Comparison of ENCODE assay signal across 15 mouse cellular contexts in the genomic region with DNA sequence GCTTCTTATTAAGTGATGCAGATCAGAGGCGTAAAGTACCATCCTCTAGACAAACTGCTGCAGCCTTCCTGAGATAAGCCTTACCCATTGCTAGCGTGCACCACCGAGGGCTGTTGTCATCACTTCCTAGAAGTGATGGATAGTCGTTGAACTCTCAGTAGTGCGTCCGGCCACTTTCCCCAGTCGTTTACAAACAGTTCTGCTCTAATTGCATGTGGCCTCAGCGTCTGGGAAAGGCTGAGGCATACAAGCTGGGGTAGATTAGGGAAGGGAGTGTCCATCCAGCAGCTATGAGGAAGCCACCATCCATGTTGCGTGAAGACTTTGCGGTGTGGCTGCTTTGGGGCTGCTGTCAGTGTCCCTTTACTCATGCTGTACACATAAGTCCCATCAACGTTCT.
DNase-seq lines count a peak whose midpoint lies in the region; ATAC-seq and TF ChIP-seq lines count a peak whose summit lies in the region.
"Had no signal": no experiment of that assay in that cellular context is flagged by ENCODE, and none has a peak within 500 bp of the region (broad histone marks: within the 10 kb centered on the region; RNA-seq: fewer than 3 reads in every experiment).

No protein-coding gene starts in this region.

- H3K9me3 ChIP-seq in heart, embryonic 13.5 days: no peaks in the 10 kb centered on the region
- H3K9me3 ChIP-seq in lung, postnatal 0 days (ENCODE audit: low read length): no peaks in the 10 kb centered on the region
- no peaks in the 10 kb centered on the region for H3K9me3 ChIP-seq in intestine, embryonic 15.5 days
- no peaks in the 10 kb centered on the region for H3K9me3 ChIP-seq in stomach, embryonic 16.5 days (replicated peaks; ENCODE audit: control insufficient read depth, low read length)
- no peaks in the 10 kb centered on the region for H3K9me3 ChIP-seq in hindbrain, embryonic 10.5 days
- H3K9me3 ChIP-seq: embryonic facial prominence, embryonic 12.5 days; G1E; heart, embryonic 12.5 days; limb, embryonic 13.5 days; midbrain, embryonic 10.5 days had no signal

- no peaks in the 10 kb centered on the region for H3K36me3 ChIP-seq in heart, embryonic 13.5 days
- no peaks in the 10 kb centered on the region for H3K36me3 ChIP-seq in lung, postnatal 0 days (ENCODE audit: insufficient read depth, low read length)
- no peaks in the 10 kb centered on the region for H3K36me3 ChIP-seq in intestine, embryonic 15.5 days
- no peaks in the 10 kb centered on the region for H3K36me3 ChIP-seq in stomach, embryonic 16.5 days (ENCODE audit: control insufficient read depth, insufficient read depth, low read length)
- no peaks in the 10 kb centered on the region for H3K36me3 ChIP-seq in hindbrain, embryonic 10.5 days
- H3K36me3 ChIP-seq: embryonic facial prominence, embryonic 12.5 days; G1E; heart, embryonic 12.5 days; limb, embryonic 13.5 days; midbrain, embryonic 10.5 days had no signal

- no peak for TF ChIP-seq EP300 in lung, postnatal 0 days (IDR thresholded peaks at IDR 0.05)

- TF ChIP-seq CTCF in lung, postnatal 0 days (IDR thresholded peaks at IDR 0.05): no peak

- DNase-seq in heart, adult 11 months: no peak
- peak; percentile 17 for DNase-seq in lung, postnatal 0 days (ENCODE audit: low spot score)
- no peak for DNase-seq in lung, postnatal 10 days
- no peak for DNase-seq in hindbrain, embryonic 10.5 days (ENCODE audit: low spot score)
- DNase-seq in adipocyte (ENCODE audit: low spot score): no peak
- DNase-seq: lung, adult 2 months had no signal

- ATAC-seq in heart, embryonic 13.5 days (ENCODE audit: extremely low read depth, insufficient number of reproducible peaks, low FRiP score, low TSS enrichment): no peak
- ATAC-seq in lung, postnatal 0 days: peak; percentile 14; the same call in 1 of the 2 replicates
- ATAC-seq in intestine, embryonic 15.5 days: 0 out of 2 replicates have a peak, but pooled peaks have one; percentile 23
- ATAC-seq in stomach, embryonic 16.5 days (ENCODE audit: insufficient read depth, low FRiP score): peak; percentile 62; the same call in 1 of the 2 replicates

- no peaks in the 10 kb centered on the region for H3K27me3 ChIP-seq in heart, embryonic 13.5 days (replicated peaks)
- H3K27me3 ChIP-seq in lung, postnatal 0 days (replicated peaks; ENCODE audit: insufficient read depth, low read length): no peaks in the 10 kb centered on the region
- no peaks in the 10 kb centered on the region for H3K27me3 ChIP-seq in intestine, embryonic 15.5 days (replicated peaks)
- no peaks in the 10 kb centered on the region for H3K27me3 ChIP-seq in stomach, embryonic 16.5 days (ENCODE audit: control insufficient read depth, insufficient read depth, low read length)
- H3K27me3 ChIP-seq in hindbrain, embryonic 10.5 days (ENCODE audit: insufficient read depth, poor library complexity, severe bottlenecking): no peaks in the 10 kb centered on the region
- H3K27me3 ChIP-seq: embryonic facial prominence, embryonic 12.5 days; heart, embryonic 12.5 days; limb, embryonic 13.5 days had no signal

- no peak overlapping the region for H3K4me3 ChIP-seq in heart, embryonic 13.5 days
- no peak overlapping the region for H3K4me3 ChIP-seq in lung, postnatal 0 days (ENCODE audit: low read depth, low read length)
- no peak overlapping the region for H3K4me3 ChIP-seq in intestine, embryonic 15.5 days (replicated peaks)
- no peak overlapping the region for H3K4me3 ChIP-seq in stomach, embryonic 16.5 days (replicated peaks; ENCODE audit: low read length)
- H3K4me3 ChIP-seq in hindbrain, embryonic 10.5 days: no peak overlapping the region
- H3K4me3 ChIP-seq: embryonic facial prominence, embryonic 12.5 days; heart, embryonic 12.5 days; limb, embryonic 13.5 days; midbrain, embryonic 10.5 days had no signal

- H3K27ac ChIP-seq in heart, embryonic 13.5 days (replicated peaks): 0 out of 2 replicates have a peak overlapping the region, but pooled peaks have one; percentile 12
- H3K27ac ChIP-seq in lung, postnatal 0 days (ENCODE audit: low read length): no peak overlapping the region
- no peak overlapping the region for H3K27ac ChIP-seq in intestine, embryonic 15.5 days
- peak overlapping the region; percentile 59 for H3K27ac ChIP-seq in stomach, embryonic 16.5 days (ENCODE audit: low read length)
- no peak overlapping the region for H3K27ac ChIP-seq in hindbrain, embryonic 10.5 days
- H3K27ac ChIP-seq: embryonic facial prominence, embryonic 12.5 days; gastrocnemius, adult 2 months; limb, embryonic 13.5 days had no signal

- 22% methylated on average over 11 of the region's 11 CpGs for WGBS in heart, embryonic 13.5 days
- WGBS in lung, postnatal 0 days: 22% methylated on average over 11 of the region's 11 CpGs
- WGBS in intestine, embryonic 15.5 days: 43% methylated on average over 11 of the region's 11 CpGs
- WGBS in stomach, embryonic 16.5 days: 30% methylated on average over 11 of the region's 11 CpGs
- 81% methylated on average over 11 of the region's 11 CpGs for WGBS in hindbrain, embryonic 10.5 days

- peak overlapping the region; percentile 33; the same call in 1 of the 2 replicates for H3K4me2 ChIP-seq in heart, embryonic 13.5 days
- no peak overlapping the region for H3K4me2 ChIP-seq in lung, postnatal 0 days (replicated peaks; ENCODE audit: low read depth, low read length)
- no peak overlapping the region for H3K4me2 ChIP-seq in intestine, embryonic 15.5 days (replicated peaks)
- no peak overlapping the region for H3K4me2 ChIP-seq in stomach, embryonic 16.5 days (ENCODE audit: low read depth, low read length)
- H3K4me2 ChIP-seq: embryonic facial prominence, embryonic 12.5 days; limb, embryonic 13.5 days had no signal

- H3K9ac ChIP-seq in heart, embryonic 13.5 days: 0 out of 2 replicates have a peak overlapping the region, but pooled peaks have one; percentile 5
- no peak overlapping the region for H3K9ac ChIP-seq in lung, postnatal 0 days (replicated peaks; ENCODE audit: low read depth)
- no peak overlapping the region for H3K9ac ChIP-seq in intestine, embryonic 15.5 days
- no peak overlapping the region for H3K9ac ChIP-seq in stomach, embryonic 16.5 days (ENCODE audit: low read length)
- H3K9ac ChIP-seq: embryonic facial prominence, embryonic 12.5 days; heart, embryonic 12.5 days; limb, embryonic 13.5 days had no signal

- peaks cover 10% of the 10 kb centered on the region for H3K4me1 ChIP-seq in heart, embryonic 13.5 days
- no peaks in the 10 kb centered on the region for H3K4me1 ChIP-seq in lung, postnatal 0 days (ENCODE audit: insufficient read depth, low read depth, low read length)
- H3K4me1 ChIP-seq in intestine, embryonic 15.5 days (replicated peaks): peaks cover 5% of the 10 kb centered on the region; the same call in 1 of the 2 replicates
- peaks cover 11% of the 10 kb centered on the region; the same call in 1 of the 2 replicates for H3K4me1 ChIP-seq in stomach, embryonic 16.5 days (ENCODE audit: control insufficient read depth, insufficient read depth, low read length)
- peaks cover 22% of the 10 kb centered on the region for H3K4me1 ChIP-seq in hindbrain, embryonic 10.5 days (replicated peaks)
- H3K4me1 ChIP-seq: embryonic facial prominence, embryonic 12.5 days had no signal

Comparison
In these comparisons a context has a peak if more than half of its experiments do, and no peak if none do; other contexts are left out.
1. H3K27ac ChIP-seq: peak in heart, embryonic 13.5 days (single experiment) and stomach, embryonic 16.5 days (single experiment); none in lung, postnatal 0 days (single experiment), intestine, embryonic 15.5 days (single experiment) and hindbrain, embryonic 10.5 days (single experiment).